Mouse (Mus musculus) adrenal gland, adult 18-20 months (tissue): ENCODE results near the gene Shroom1. TPM values are rescaled to one million over a fixed set of nuclear protein-coding genes. Genes with fewer than 3 reads are reported as not detected.
"Not testable (repeated sequence)": the region's sequence is repeated elsewhere in the genome, so short reads cannot be mapped to it uniquely, and the experiment has no call there.

Experiments used
- DNase-seq, 2 experiments: peaks; one replicate each; pipeline ENCODE4 v3.0.0; 2021 to 2022; ENCODE audit warnings: low spot score in 2 of 2
- long read RNA-seq, 2 experiments: library from polyadenylated mRNA; stranded (forward); transcript quantifications; one replicate each; pipeline ENCODE4 v2.0.0; 2021
- total RNA-seq, 2 experiments: library from RNA; stranded (reverse); gene quantifications; 1 replicate in 1 of 2; 2 replicates in 1 of 2; pipeline ENCODE4 v1.2.3; 2021

Gene Shroom1
- total RNA-seq: 10 to 100 TPM in 1 of 2 experiments, 1 to 10 TPM in 1; 3.7 to 10.9 TPM
- long read RNA-seq, experiment 1, transcript Shroom1-204 (8 exons, 3,312 nt): major isoform, 21 of 35 reads
- long read RNA-seq, experiment 1, partial matches to known transcripts: 4 of 35 reads
- long read RNA-seq, experiment 1, other reads (novel, unspliced or antisense): 7 of 35 reads
- long read RNA-seq, experiment 2, transcript Shroom1-201 (7 exons, 2,630 nt): major isoform, 6 of 16 reads
- long read RNA-seq, experiment 2, partial matches to known transcripts: 7 of 16 reads
- long read RNA-seq, experiment 2, other reads (novel, unspliced or antisense): 1 of 16 reads

GRCm38 (mm10) chr11:53456474-53457371 lies at the start of gene Shroom1, which contains the start of gene Gm10447:
Gene Shroom1 (plus strand): TSS chr11:53457205.
Gene Gm10447 (minus strand): TSS chr11:53457110.
- DNase-seq: peak; percentile 62

- no peak for DNase-seq
These were observed 45.3 kb upstream of the Shroom1 start for GRCm38 (mm10) chr11:53411738-53412137.

GRCm38 (mm10) chr11:53413871-53414270 lies 43.1 kb upstream of the Shroom1 start:
- DNase-seq: no peak

GRCm38 (mm10) chr11:53418048-53418447 lies 39.0 kb upstream of the Shroom1 start:
- no peak for DNase-seq

- no peak for DNase-seq
These were observed 34.0 kb upstream of the Shroom1 start, which contains the start of gene Leap2 for GRCm38 (mm10) chr11:53423036-53423435. Gene Leap2 (minus strand): TSS chr11:53423170.

- no peak for DNase-seq
These were observed 32.2 kb upstream of the Shroom1 start for GRCm38 (mm10) chr11:53424826-53425225.

GRCm38 (mm10) chr11:53425251-53425650 lies 31.8 kb upstream of the Shroom1 start:
- no peak for DNase-seq

- DNase-seq: no peak
These were observed 31.2 kb upstream of the Shroom1 start for GRCm38 (mm10) chr11:53425711-53426255.

- DNase-seq: not testable (repeated sequence)
These were observed 30.1 kb upstream of the Shroom1 start for GRCm38 (mm10) chr11:53426914-53427313.

GRCm38 (mm10) chr11:53427993-53428715 lies 28.9 kb upstream of the Shroom1 start:
- DNase-seq: no peak

GRCm38 (mm10) chr11:53428716-53429057 lies 28.3 kb upstream of the Shroom1 start:
- DNase-seq: no peak

GRCm38 (mm10) chr11:53429182-53429581 lies 27.8 kb upstream of the Shroom1 start:
- no peak for DNase-seq

GRCm38 (mm10) chr11:53430300-53430669 lies 26.7 kb upstream of the Shroom1 start:
- peak in 1 of 2 experiments; percentile 63 for DNase-seq

- DNase-seq: peak; percentile 90 to 95
These were observed 26.2 kb upstream of the Shroom1 start, which contains the start of the genes Uqcrq and Gdf9 for GRCm38 (mm10) chr11:53430670-53431346. Gene Uqcrq (minus strand): TSS chr11:53430831. Gene Gdf9 (plus strand): TSS chr11:53431023.

GRCm38 (mm10) chr11:53431347-53432056 lies 25.5 kb upstream of the Shroom1 start:
- peak in 1 of 2 experiments; percentile 29 for DNase-seq

GRCm38 (mm10) chr11:53433057-53433456 lies 23.9 kb upstream of the Shroom1 start:
- DNase-seq: no peak

- DNase-seq: no peak
These were observed 21.5 kb upstream of the Shroom1 start for GRCm38 (mm10) chr11:53435504-53435903.

GRCm38 (mm10) chr11:53436338-53436737 lies 20.7 kb upstream of the Shroom1 start:
- no peak for DNase-seq

GRCm38 (mm10) chr11:53441921-53442320 lies 15.1 kb upstream of the Shroom1 start:
- no peak for DNase-seq

GRCm38 (mm10) chr11:53443861-53444260 lies 13.1 kb upstream of the Shroom1 start:
- no peak for DNase-seq
